Mouse (Mus musculus): ENCODE data around the gene Grik5. TPM values are rescaled to one million over a fixed set of nuclear protein-coding genes. Genes with fewer than 3 reads are reported as not detected.
A peak's percentile ranks its signal among the peaks of the same experiment; 100 is the strongest.

Gene Grik5
- polyA plus RNA-seq, 1 experiment from 2014 or later, result 8.3 TPM

DNA sequence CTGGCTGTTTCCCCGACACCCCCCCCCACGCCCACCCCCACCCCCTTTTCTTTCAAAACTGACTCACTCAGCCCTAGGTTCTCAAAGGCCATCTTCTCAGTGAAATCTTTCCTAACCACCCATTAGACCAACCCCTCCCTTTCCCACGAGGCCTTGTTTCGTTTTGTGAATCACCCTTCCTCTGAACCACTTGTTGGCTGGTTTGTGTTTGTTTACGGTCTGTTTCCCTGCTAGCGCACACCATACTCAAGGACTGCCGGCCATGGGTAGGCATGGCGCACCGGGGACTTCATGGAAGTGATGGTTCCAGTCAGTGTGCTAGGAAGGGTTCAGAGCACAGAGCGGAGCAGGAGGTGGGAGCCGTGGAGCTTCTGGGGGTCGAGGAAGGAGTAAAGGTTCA, 37.2 kb upstream of the Grik5 start:
- H3K27ac ChIP-seq (replicated peaks in 1 of 2; ENCODE audit: control insufficient read depth in 1 of 2, insufficient read depth in 1 of 2, low read depth in 2 of 2, low read length in 2 of 2), result no peak overlapping the region
- no peak overlapping the region for H3K4me2 ChIP-seq (ENCODE audit: low read length)
- no peaks in the 10 kb centered on the region; the same call in 1 of the 2 replicates for H3K27me3 ChIP-seq (ENCODE audit: control insufficient read depth, insufficient read depth, low read length)
- no peak overlapping the region for H3K9ac ChIP-seq (ENCODE audit: low read length)
- H3K36me3 ChIP-seq (ENCODE audit: control insufficient read depth, insufficient read depth, low read length), result no peaks in the 10 kb centered on the region
- peaks cover 13 to 17% of the 10 kb centered on the region in 2 experiments for H3K4me1 ChIP-seq (ENCODE audit: control insufficient read depth in 2 of 2, insufficient read depth in 2 of 2, low read length in 2 of 2)
- H3K4me3 ChIP-seq (ENCODE audit: control insufficient read depth in 1 of 2, insufficient read depth in 1 of 2, low read depth in 1 of 2, low read length in 2 of 2), result no peak overlapping the region
- no peak for ATAC-seq (ENCODE audit: insufficient number of reproducible peaks, insufficient read depth, low FRiP score, low read depth)
- 82% methylated on average over 12 of the region's 12 CpGs for WGBS
- H3K9me3 ChIP-seq (ENCODE audit: control insufficient read depth, low read length), result no peaks in the 10 kb centered on the region

DNA sequence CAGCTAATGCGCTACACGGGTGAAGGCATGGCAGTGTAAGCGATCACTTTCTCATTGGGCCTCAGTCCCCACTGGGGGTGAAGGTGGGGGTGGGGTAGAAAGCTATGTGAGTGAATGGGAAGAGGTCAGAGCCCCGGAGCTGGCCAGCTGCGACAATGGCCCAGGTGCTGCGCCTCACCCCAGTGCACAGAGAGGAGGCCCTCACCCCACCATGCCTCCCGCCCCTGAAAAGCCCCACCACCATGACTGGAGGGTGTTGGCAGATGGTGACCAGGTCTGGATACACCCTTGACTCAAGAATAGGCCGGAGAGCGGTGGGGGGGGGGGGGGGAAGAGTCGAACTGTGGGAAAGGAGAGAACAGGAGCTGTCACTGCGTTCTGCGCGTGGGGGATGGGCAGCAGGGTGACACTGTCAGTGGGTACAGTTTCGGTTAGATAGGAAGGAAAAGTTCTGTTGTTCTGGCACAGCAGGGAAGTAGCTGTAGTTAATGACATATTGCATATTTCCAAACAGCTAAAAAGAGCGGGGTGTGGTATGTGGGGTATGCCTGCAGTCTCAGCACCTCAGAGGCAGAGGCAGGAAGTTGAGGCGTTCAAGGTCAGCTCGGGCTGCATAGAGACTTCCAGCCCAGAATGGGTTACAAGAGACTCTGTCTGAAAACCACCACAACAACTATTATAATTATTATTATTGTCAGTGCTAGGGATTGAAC, 34.8 kb upstream of the Grik5 start:
- peak; percentile 52 for ATAC-seq (ENCODE audit: insufficient number of reproducible peaks, insufficient read depth, low FRiP score, low read depth)
- H3K9ac ChIP-seq (ENCODE audit: low read length), result no peak overlapping the region
- peak overlapping the region; percentile 41 to 63 for H3K27ac ChIP-seq (replicated peaks in 1 of 2; ENCODE audit: control insufficient read depth in 1 of 2, insufficient read depth in 1 of 2, low read depth in 2 of 2, low read length in 2 of 2)
- no peak overlapping the region for H3K4me3 ChIP-seq (ENCODE audit: control insufficient read depth in 1 of 2, insufficient read depth in 1 of 2, low read depth in 1 of 2, low read length in 2 of 2)
- WGBS, result 24% methylated on average over 17 of the region's 17 CpGs
- no peaks in the 10 kb centered on the region for H3K36me3 ChIP-seq (ENCODE audit: control insufficient read depth, insufficient read depth, low read length)
- H3K4me2 ChIP-seq (ENCODE audit: low read length), result peak overlapping the region; percentile 40
- peaks cover 13 to 17% of the 10 kb centered on the region in 2 experiments for H3K4me1 ChIP-seq (ENCODE audit: control insufficient read depth in 2 of 2, insufficient read depth in 2 of 2, low read length in 2 of 2)
- H3K27me3 ChIP-seq (ENCODE audit: control insufficient read depth, insufficient read depth, low read length), result no peaks in the 10 kb centered on the region
- H3K9me3 ChIP-seq (ENCODE audit: control insufficient read depth, low read length), result no peaks in the 10 kb centered on the region

DNA sequence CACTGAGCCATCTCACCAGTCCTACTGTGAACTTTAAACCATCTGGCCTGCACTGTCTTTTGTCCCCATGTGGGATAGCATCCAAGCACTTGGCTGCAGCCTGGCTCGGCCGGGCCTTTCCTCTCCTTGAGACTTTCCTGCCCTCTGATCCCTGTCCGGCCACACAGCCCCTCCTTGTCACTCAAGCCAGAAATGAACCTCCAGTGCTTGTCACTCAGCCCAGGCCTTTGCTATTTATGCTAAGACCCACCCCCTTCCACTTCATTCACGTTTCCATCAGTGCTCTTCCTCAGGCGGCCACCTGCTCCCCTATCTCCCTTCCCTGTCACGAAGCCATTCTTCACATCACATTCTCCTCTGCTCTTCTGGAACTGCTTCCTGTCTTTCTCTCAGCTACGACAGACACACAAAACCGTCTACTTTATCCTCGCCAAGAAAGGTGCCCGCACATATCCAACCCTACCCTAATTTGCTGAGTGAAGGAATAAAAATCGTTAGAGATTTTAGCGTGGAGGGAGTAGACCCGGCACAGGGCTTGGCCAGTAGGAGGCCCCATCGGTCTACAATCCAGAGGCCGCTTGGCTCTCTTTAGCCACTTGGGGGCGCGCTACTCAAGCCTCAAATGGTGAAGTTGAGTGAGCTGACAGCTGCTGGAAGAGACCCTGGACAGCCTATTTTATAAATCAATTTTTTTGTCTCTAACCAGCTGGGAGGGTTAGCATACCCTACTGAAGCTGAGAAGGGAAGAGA, 33.4 kb upstream of the Grik5 start:
- 11% methylated on average over 17 of the region's 17 CpGs for WGBS
- Histone ChIP-seq H3K36me3 (ENCODE audit: control insufficient read depth, insufficient read depth, low read length) (no peaks in the 10 kb centered on the region), H3K9ac (ENCODE audit: low read length) (no peak overlapping the region), H3K27ac (replicated peaks in 1 of 2; ENCODE audit: control insufficient read depth in 1 of 2, insufficient read depth in 1 of 2, low read depth in 2 of 2, low read length in 2 of 2) (no peak overlapping the region), H3K27me3 (ENCODE audit: control insufficient read depth, insufficient read depth, low read length) (no peaks in the 10 kb centered on the region), H3K4me1 (ENCODE audit: control insufficient read depth in 2 of 2, insufficient read depth in 2 of 2, low read length in 2 of 2) (peaks cover 13 to 17% of the 10 kb centered on the region in 2 experiments), H3K4me3 (ENCODE audit: control insufficient read depth in 1 of 2, insufficient read depth in 1 of 2, low read depth in 1 of 2, low read length in 2 of 2) (no peak overlapping the region), H3K4me2 (ENCODE audit: low read length) (no peak overlapping the region), H3K9me3 (ENCODE audit: control insufficient read depth, low read length) (no peaks in the 10 kb centered on the region)
- ATAC-seq (ENCODE audit: insufficient number of reproducible peaks, insufficient read depth, low FRiP score, low read depth), result no peak

DNA sequence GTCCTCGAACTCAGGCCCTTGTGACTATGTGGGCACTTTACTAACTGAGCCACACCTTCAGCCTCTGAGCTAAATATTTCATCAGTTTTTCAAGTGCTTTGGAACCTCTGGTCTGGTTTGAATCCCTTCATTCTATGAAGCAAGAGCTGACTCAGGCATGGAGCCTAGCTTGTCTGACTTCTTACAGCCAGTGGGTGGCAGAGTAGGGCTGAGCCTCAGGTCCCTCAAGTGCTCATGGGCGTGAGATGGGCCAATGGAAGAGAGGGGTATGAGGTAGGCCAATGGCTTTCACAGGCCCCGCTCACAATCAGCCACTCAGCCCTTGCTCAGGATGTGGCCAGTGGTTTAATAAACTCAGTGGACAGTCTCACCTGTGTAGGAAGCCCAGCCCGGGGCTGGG, 27.4 kb upstream of the Grik5 start:
- H3K4me2 ChIP-seq (ENCODE audit: low read length), result no peak overlapping the region
- 43% methylated on average over 4 of the region's 4 CpGs for WGBS
- H3K9me3 ChIP-seq (ENCODE audit: control insufficient read depth, low read length), result no peaks in the 10 kb centered on the region
- no peak overlapping the region for H3K27ac ChIP-seq (replicated peaks in 1 of 2; ENCODE audit: control insufficient read depth in 1 of 2, insufficient read depth in 1 of 2, low read depth in 2 of 2, low read length in 2 of 2)
- H3K9ac ChIP-seq (ENCODE audit: low read length), result no peak overlapping the region
- H3K27me3 ChIP-seq (ENCODE audit: control insufficient read depth, insufficient read depth, low read length), result peaks cover 17% of the 10 kb centered on the region
- H3K4me1 ChIP-seq (ENCODE audit: control insufficient read depth in 2 of 2, insufficient read depth in 2 of 2, low read length in 2 of 2), result no peaks in the 10 kb centered on the region
- no peak overlapping the region for H3K4me3 ChIP-seq (ENCODE audit: control insufficient read depth in 1 of 2, insufficient read depth in 1 of 2, low read depth in 1 of 2, low read length in 2 of 2)
- no peak for ATAC-seq (ENCODE audit: insufficient number of reproducible peaks, insufficient read depth, low FRiP score, low read depth)
- H3K36me3 ChIP-seq (ENCODE audit: control insufficient read depth, insufficient read depth, low read length), result no peaks in the 10 kb centered on the region

DNA sequence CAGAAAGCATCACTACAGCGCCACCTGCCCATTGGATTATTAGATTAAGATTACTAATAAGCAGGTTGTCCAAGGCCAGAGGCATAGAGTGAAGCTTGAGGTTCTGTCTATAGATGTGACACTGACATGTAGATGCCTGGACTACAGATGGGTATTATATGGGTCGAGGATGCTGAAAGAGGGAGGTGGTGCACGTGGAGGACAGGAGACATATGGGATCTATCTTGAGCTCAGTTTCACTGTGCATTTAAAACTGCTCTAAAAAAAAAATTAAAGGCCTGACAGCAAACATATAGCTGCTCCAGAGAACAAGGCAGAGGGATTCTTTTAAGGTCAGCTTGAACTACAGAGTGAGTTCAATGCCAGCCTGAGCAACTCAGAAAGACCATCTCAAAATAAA, 26.0 kb upstream of the Grik5 start:
- no peak overlapping the region for H3K4me2 ChIP-seq (ENCODE audit: low read length)
- H3K9me3 ChIP-seq (ENCODE audit: control insufficient read depth, low read length), result no peaks in the 10 kb centered on the region
- H3K27me3 ChIP-seq (ENCODE audit: control insufficient read depth, insufficient read depth, low read length), result peaks cover 17% of the 10 kb centered on the region
- no peak overlapping the region for H3K4me3 ChIP-seq (ENCODE audit: control insufficient read depth in 1 of 2, insufficient read depth in 1 of 2, low read depth in 1 of 2, low read length in 2 of 2)
- ATAC-seq (ENCODE audit: insufficient number of reproducible peaks, insufficient read depth, low FRiP score, low read depth), result no peak
- no peak overlapping the region for H3K27ac ChIP-seq (replicated peaks in 1 of 2; ENCODE audit: control insufficient read depth in 1 of 2, insufficient read depth in 1 of 2, low read depth in 2 of 2, low read length in 2 of 2)
- H3K9ac ChIP-seq (ENCODE audit: low read length), result no peak overlapping the region
- H3K4me1 ChIP-seq (ENCODE audit: control insufficient read depth in 2 of 2, insufficient read depth in 2 of 2, low read length in 2 of 2), result peaks cover 1 to 4% of the 10 kb centered on the region in 2 experiments; a peak in 2 of 4 replicates
- WGBS, result 70% methylated on average over 3 of the region's 3 CpGs
- H3K36me3 ChIP-seq (ENCODE audit: control insufficient read depth, insufficient read depth, low read length), result no peaks in the 10 kb centered on the region

DNA sequence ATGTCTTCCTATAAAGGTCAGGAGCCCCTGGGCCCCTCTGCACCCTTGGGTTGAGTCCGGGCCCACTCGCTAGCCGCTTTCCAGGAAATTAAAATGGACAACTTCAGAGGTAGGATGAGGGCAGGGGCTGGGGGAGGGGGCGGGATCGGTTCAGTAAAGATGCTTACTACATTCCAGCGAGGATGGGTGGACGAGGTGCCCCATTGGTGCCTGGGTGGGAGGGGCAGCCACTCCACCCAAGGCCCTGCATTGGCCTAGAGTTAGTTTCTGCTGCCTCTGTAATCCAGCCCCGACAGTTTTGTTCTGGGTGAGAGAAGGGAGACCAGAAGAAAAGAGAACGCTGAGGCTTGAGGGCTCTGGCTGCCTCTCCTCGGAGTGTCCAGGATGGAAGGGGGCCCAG, 17.7 kb upstream of the Grik5 start:
- WGBS, result 43% methylated on average over 10 of the region's 10 CpGs
- Histone ChIP-seq H3K4me3 (ENCODE audit: control insufficient read depth in 1 of 2, insufficient read depth in 1 of 2, low read depth in 1 of 2, low read length in 2 of 2) (no peak overlapping the region), H3K27me3 (ENCODE audit: control insufficient read depth, insufficient read depth, low read length) (peaks cover 7% of the 10 kb centered on the region; the same call in 1 of the 2 replicates), H3K4me1 (ENCODE audit: control insufficient read depth in 2 of 2, insufficient read depth in 2 of 2, low read length in 2 of 2) (peaks cover 3 to 11% of the 10 kb centered on the region in 2 experiments; a peak in 2 of 4 replicates), H3K36me3 (ENCODE audit: control insufficient read depth, insufficient read depth, low read length) (peaks cover 5% of the 10 kb centered on the region; the same call in 1 of the 2 replicates), H3K4me2 (ENCODE audit: low read length) (no peak overlapping the region), H3K27ac (replicated peaks in 1 of 2; ENCODE audit: control insufficient read depth in 1 of 2, insufficient read depth in 1 of 2, low read depth in 2 of 2, low read length in 2 of 2) (no peak overlapping the region), H3K9me3 (ENCODE audit: control insufficient read depth, low read length) (no peaks in the 10 kb centered on the region), H3K9ac (ENCODE audit: low read length) (no peak overlapping the region)
- no peak for ATAC-seq (ENCODE audit: insufficient number of reproducible peaks, insufficient read depth, low FRiP score, low read depth)

DNA sequence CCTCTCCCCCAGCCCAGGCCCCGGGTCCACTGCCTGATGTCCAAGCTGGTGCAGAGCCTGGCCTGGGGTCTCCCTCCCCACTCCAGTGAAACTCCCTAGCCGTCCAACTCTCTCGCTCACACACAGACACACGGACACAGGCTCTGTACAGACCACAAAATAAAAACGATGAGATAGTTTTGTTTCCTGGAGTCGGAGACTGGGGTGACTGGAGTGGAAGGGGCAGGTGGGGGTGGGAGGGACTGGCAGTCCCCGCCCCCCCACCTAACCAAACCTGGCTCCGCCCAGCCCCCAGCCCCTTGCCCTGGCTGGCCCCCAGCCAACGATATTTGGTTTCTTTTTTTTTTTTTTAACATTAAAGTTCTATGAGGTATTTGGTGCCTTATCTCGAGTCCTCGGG, 16.8 kb upstream of the Grik5 start:
- no peak overlapping the region for H3K4me2 ChIP-seq (ENCODE audit: low read length)

More for the DNA sequence above, 16.8 kb upstream of the Grik5 start:
- WGBS, result 33% methylated on average over 11 of the region's 11 CpGs
- Histone ChIP-seq H3K27ac (replicated peaks in 1 of 2; ENCODE audit: control insufficient read depth in 1 of 2, insufficient read depth in 1 of 2, low read depth in 2 of 2, low read length in 2 of 2) (no peak overlapping the region), H3K4me3 (ENCODE audit: control insufficient read depth in 1 of 2, insufficient read depth in 1 of 2, low read depth in 1 of 2, low read length in 2 of 2) (no peak overlapping the region), H3K9me3 (ENCODE audit: control insufficient read depth, low read length) (no peaks in the 10 kb centered on the region), H3K9ac (ENCODE audit: low read length) (no peak overlapping the region), H3K27me3 (ENCODE audit: control insufficient read depth, insufficient read depth, low read length) (peaks cover 7% of the 10 kb centered on the region; the same call in 1 of the 2 replicates), H3K4me1 (ENCODE audit: control insufficient read depth in 2 of 2, insufficient read depth in 2 of 2, low read length in 2 of 2) (peaks cover 3 to 16% of the 10 kb centered on the region in 2 experiments; a peak in 2 of 4 replicates), H3K36me3 (ENCODE audit: control insufficient read depth, insufficient read depth, low read length) (peaks cover 14% of the 10 kb centered on the region)
- ATAC-seq (ENCODE audit: insufficient number of reproducible peaks, insufficient read depth, low FRiP score, low read depth), result no peak
